Mouse (Mus musculus): ENCODE results near the gene Aldh16a1. TPM values are rescaled to one million over a fixed set of nuclear protein-coding genes. Genes with fewer than 3 reads are reported as not detected.
A peak's percentile ranks its signal among the peaks of the same experiment; 100 is the strongest.

Aldh16a1 gene
- polyA plus RNA-seq, 1 experiment from 2014 or later: 18.8 TPM

GRCm38 (mm10) chr7:45135370-45135769, 19.0 kb downstream of the Aldh16a1 start:
- no peak overlapping the region; the same call in none of the 2 replicates for H3K4me2 ChIP-seq (ENCODE audit: low read length)
- no peaks in the 10 kb centered on the region for H3K9me3 ChIP-seq (ENCODE audit: control insufficient read depth, low read length)
- H3K4me1 ChIP-seq (ENCODE audit: control insufficient read depth, insufficient read depth, low read depth, low read length): no peaks in the 10 kb centered on the region
- H3K27me3 ChIP-seq (replicated peaks; ENCODE audit: control insufficient read depth, insufficient read depth, low read length): no peaks in the 10 kb centered on the region
- H3K9ac ChIP-seq (ENCODE audit: low read depth, low read length): no peak overlapping the region
- no peak overlapping the region; the same call in 1 of the 2 replicates for H3K4me3 ChIP-seq (ENCODE audit: low read length)
- no peak for ATAC-seq
- no peaks in the 10 kb centered on the region for H3K36me3 ChIP-seq (ENCODE audit: control insufficient read depth, insufficient read depth, low read length)
- 73% methylated on average over 3 of the region's 3 CpGs for WGBS
- H3K27ac ChIP-seq (ENCODE audit: low read depth, low read length): no peak overlapping the region

- Histone ChIP-seq H3K4me1 (ENCODE audit: control insufficient read depth, insufficient read depth, low read depth, low read length) (peaks cover 5% of the 10 kb centered on the region), H3K9ac (ENCODE audit: low read depth, low read length) (no peak overlapping the region), H3K9me3 (ENCODE audit: control insufficient read depth, low read length) (no peaks in the 10 kb centered on the region), H3K27ac (ENCODE audit: low read depth, low read length) (no peak overlapping the region), H3K36me3 (ENCODE audit: control insufficient read depth, insufficient read depth, low read length) (no peaks in the 10 kb centered on the region), H3K27me3 (replicated peaks; ENCODE audit: control insufficient read depth, insufficient read depth, low read length) (no peaks in the 10 kb centered on the region), H3K4me2 (ENCODE audit: low read length) (no peak overlapping the region), H3K4me3 (ENCODE audit: low read length) (no peak overlapping the region)
- WGBS: 14% methylated on average over 12 of the region's 12 CpGs
- ATAC-seq: no peak
Measured at GRCm38 (mm10) chr7:45134544-45135026, 19.8 kb downstream of the Aldh16a1 start.

DNA sequence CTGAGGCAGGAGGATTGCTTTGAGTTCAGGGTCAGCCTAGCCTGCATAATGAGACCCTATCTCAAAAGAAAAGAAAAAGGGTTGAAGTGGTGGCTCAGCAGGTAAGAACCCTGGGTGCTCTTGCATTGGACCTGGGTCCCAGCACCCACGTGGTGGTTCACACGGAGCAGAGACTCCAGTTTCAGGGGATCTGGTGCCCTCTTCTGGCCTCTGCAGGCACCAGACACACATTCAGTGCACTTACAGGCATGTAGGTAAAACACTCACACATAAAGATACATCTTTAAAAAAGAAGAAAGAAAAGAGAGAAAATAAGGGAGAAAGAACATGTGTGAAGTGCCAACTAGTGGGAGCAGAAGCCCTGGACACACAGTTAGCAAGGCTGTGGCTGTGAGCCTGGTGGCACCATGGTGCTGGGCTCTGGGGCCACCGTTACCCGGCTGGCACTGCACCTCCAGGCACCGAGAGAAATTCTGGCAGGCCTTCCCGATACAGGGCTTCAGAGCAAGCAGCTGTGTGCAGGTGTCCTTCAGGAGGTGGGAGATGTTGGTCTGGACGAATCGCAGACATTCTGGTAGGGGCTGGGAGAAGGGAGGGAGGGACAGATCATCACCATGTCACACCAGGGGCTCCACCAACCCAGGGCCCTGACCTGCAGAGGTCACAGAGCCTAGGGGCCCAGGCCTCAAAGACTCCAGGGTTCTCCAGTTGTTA, 20.8 kb downstream of the Aldh16a1 start:
- ATAC-seq: no peak
- 80% methylated on average over 8 of the region's 8 CpGs for WGBS

GRCm38 (mm10) chr7:45131850-45132249, 22.5 kb downstream of the Aldh16a1 start:
- Histone ChIP-seq H3K4me3 (ENCODE audit: low read length) (no peak overlapping the region), H3K36me3 (ENCODE audit: control insufficient read depth, insufficient read depth, low read length) (no peaks in the 10 kb centered on the region; the same call in 1 of the 2 replicates), H3K9me3 (ENCODE audit: control insufficient read depth, low read length) (no peaks in the 10 kb centered on the region), H3K27me3 (replicated peaks; ENCODE audit: control insufficient read depth, insufficient read depth, low read length) (no peaks in the 10 kb centered on the region), H3K9ac (ENCODE audit: low read depth, low read length) (no peak overlapping the region), H3K4me1 (ENCODE audit: control insufficient read depth, insufficient read depth, low read depth, low read length) (peaks cover 17% of the 10 kb centered on the region), H3K4me2 (ENCODE audit: low read length) (no peak overlapping the region), H3K27ac (ENCODE audit: low read depth, low read length) (no peak overlapping the region)
- ATAC-seq: no peak
- 78% methylated on average over 11 of the region's 11 CpGs for WGBS

More for the DNA sequence above, 20.8 kb downstream of the Aldh16a1 start:
- Histone ChIP-seq H3K4me3 (ENCODE audit: low read length) (no peak overlapping the region), H3K36me3 (ENCODE audit: control insufficient read depth, insufficient read depth, low read length) (no peaks in the 10 kb centered on the region), H3K27ac (ENCODE audit: low read depth, low read length) (no peak overlapping the region), H3K9me3 (ENCODE audit: control insufficient read depth, low read length) (no peaks in the 10 kb centered on the region), H3K4me2 (ENCODE audit: low read length) (no peak overlapping the region), H3K4me1 (ENCODE audit: control insufficient read depth, insufficient read depth, low read depth, low read length) (peaks cover 7% of the 10 kb centered on the region), H3K9ac (ENCODE audit: low read depth, low read length) (no peak overlapping the region), H3K27me3 (replicated peaks; ENCODE audit: control insufficient read depth, insufficient read depth, low read length) (no peaks in the 10 kb centered on the region)

DNA sequence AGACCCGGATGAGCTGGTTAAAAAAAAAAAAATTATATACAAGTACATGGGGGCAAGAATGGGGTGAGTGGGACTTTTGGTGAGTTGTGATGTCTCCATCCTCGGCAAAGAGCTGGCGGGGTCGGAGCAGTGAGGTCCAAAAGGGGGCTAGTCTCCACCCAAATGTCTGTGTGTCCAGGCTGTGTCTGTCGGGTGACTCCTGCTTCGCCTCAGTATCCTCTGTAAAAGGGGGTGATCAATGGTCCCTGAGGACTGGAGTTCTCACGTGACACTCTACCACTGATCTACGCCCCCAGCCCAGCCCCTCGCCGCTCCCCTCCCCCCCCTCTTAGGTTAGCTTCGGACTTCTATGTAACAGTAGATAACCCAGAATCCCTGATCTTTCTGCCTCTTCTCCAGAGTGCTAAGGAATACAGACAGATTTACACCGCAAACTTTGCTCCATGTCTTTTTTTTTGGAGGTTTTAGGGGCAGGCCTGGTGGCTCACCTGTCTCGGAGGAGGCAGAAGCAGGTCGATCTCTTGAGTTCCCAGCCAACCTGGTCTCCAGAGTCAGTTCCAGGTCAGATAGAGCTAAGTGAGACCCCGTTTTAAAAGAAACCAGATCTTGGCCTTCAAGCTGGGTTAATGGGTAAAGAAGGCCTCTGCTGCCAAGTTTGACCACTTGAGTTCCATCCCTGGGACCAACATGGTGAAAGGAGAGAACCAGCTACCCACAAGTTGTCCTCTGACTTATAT, 24.4 kb downstream of the Aldh16a1 start:
- H3K4me1 ChIP-seq (ENCODE audit: control insufficient read depth, insufficient read depth, low read depth, low read length): peaks cover 24% of the 10 kb centered on the region
- WGBS: 52% methylated on average over 15 of the region's 15 CpGs
- H3K4me3 ChIP-seq (ENCODE audit: low read length): peak overlapping the region; percentile 51
- no peaks in the 10 kb centered on the region for H3K27me3 ChIP-seq (replicated peaks; ENCODE audit: control insufficient read depth, insufficient read depth, low read length)
- H3K36me3 ChIP-seq (ENCODE audit: control insufficient read depth, insufficient read depth, low read length): peaks cover 18% of the 10 kb centered on the region
- H3K9ac ChIP-seq (ENCODE audit: low read depth, low read length): peak overlapping the region; percentile 71; the same call in 1 of the 2 replicates
- H3K4me2 ChIP-seq (ENCODE audit: low read length): peak overlapping the region; percentile 62
- peak overlapping the region; percentile 91 for H3K27ac ChIP-seq (ENCODE audit: low read depth, low read length)
- ATAC-seq: no peak
- H3K9me3 ChIP-seq (ENCODE audit: control insufficient read depth, low read length): no peaks in the 10 kb centered on the region

- peak overlapping the region; percentile 91 for H3K27ac ChIP-seq (ENCODE audit: low read depth, low read length)
- H3K4me1 ChIP-seq (ENCODE audit: control insufficient read depth, insufficient read depth, low read depth, low read length): peaks cover 27% of the 10 kb centered on the region
- H3K9me3 ChIP-seq (ENCODE audit: control insufficient read depth, low read length): no peaks in the 10 kb centered on the region
- WGBS: 1% methylated on average over 17 of the region's 17 CpGs
- peak overlapping the region; percentile 51 for H3K4me3 ChIP-seq (ENCODE audit: low read length)
- peak overlapping the region; percentile 62 for H3K4me2 ChIP-seq (ENCODE audit: low read length)
- H3K36me3 ChIP-seq (ENCODE audit: control insufficient read depth, insufficient read depth, low read length): peaks cover 18% of the 10 kb centered on the region
- no peaks in the 10 kb centered on the region for H3K27me3 ChIP-seq (replicated peaks; ENCODE audit: control insufficient read depth, insufficient read depth, low read length)
- H3K9ac ChIP-seq (ENCODE audit: low read depth, low read length): peak overlapping the region; percentile 71
- no peak for ATAC-seq
Measured at GRCm38 (mm10) chr7:45129318-45129717, 25.1 kb downstream of the Aldh16a1 start.

GRCm38 (mm10) chr7:45128624-45129246, 25.6 kb downstream of the Aldh16a1 start, which contains the start of gene Rpl13a:
Gene Rpl13a (minus strand): TSS chr7:45128761.
- Histone ChIP-seq H3K4me1 (ENCODE audit: control insufficient read depth, insufficient read depth, low read depth, low read length) (peaks cover 27% of the 10 kb centered on the region), H3K36me3 (ENCODE audit: control insufficient read depth, insufficient read depth, low read length) (peaks cover 18% of the 10 kb centered on the region), H3K9me3 (ENCODE audit: control insufficient read depth, low read length) (no peaks in the 10 kb centered on the region), H3K4me2 (ENCODE audit: low read length) (peak within 1 kb of the TSS; percentile 83), H3K4me3 (ENCODE audit: low read length) (peak within 1 kb of the TSS; percentile 89), H3K27me3 (replicated peaks; ENCODE audit: control insufficient read depth, insufficient read depth, low read length) (no peaks in the 10 kb centered on the region), H3K27ac (ENCODE audit: low read depth, low read length) (peak within 1 kb of the TSS; percentile 91), H3K9ac (ENCODE audit: low read depth, low read length) (peak within 1 kb of the TSS; percentile 100)
- WGBS: under 1% methylated on average over 48 of the region's 48 CpGs
- ATAC-seq: peak; percentile 95

DNA sequence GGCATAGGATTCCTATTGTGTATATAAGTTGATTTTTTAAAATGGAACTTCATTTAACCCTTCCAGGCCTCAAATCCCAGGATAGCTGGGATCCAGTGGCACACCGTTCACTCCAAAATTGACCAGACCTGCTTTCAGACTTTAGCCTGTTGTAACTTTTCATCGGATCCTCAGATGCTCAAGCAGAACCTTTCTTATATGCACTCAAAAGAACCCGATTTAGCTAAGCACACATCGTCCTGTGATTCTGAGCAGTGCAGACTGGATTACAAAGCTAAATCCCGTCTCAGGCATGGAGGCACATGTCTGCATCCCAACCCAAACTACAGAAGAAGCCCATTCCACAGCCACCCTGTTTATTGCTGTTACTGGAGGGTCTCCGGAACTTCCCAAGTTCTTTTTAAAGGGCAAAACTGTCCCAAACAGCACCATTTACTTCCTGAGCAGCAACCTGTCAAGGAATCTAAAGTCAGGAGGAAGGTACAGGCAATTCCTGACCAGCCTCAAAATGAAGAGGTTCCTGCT, 26.6 kb downstream of the Aldh16a1 start:
- no peaks in the 10 kb centered on the region for H3K9me3 ChIP-seq (ENCODE audit: control insufficient read depth, low read length)
- peak overlapping the region; percentile 89 for H3K4me3 ChIP-seq (ENCODE audit: low read length)
- H3K9ac ChIP-seq (ENCODE audit: low read depth, low read length): peak overlapping the region; percentile 100
- H3K4me2 ChIP-seq (ENCODE audit: low read length): peak overlapping the region; percentile 83
- WGBS: 0% methylated on average over 6 of the region's 6 CpGs
- peaks cover 33% of the 10 kb centered on the region for H3K4me1 ChIP-seq (ENCODE audit: control insufficient read depth, insufficient read depth, low read depth, low read length)
- no peaks in the 10 kb centered on the region for H3K27me3 ChIP-seq (replicated peaks; ENCODE audit: control insufficient read depth, insufficient read depth, low read length)
- no peak for ATAC-seq
- H3K36me3 ChIP-seq (ENCODE audit: control insufficient read depth, insufficient read depth, low read length): peaks cover 22% of the 10 kb centered on the region
- peak overlapping the region; percentile 91 for H3K27ac ChIP-seq (ENCODE audit: low read depth, low read length)

Measured in hindbrain, embryonic 16.5 days (tissue).